Mouse (Mus musculus): ENCODE measurements around the gene Akap7. TPM values are rescaled to one million over a fixed set of nuclear protein-coding genes. Genes with fewer than 3 reads are reported as not detected.
A peak's percentile ranks its signal among the peaks of the same experiment; 100 is the strongest.

Gene Akap7
- polyA plus RNA-seq, 1 experiment = 5.2 TPM

- peaks cover 7% of the 10 kb centered on the region; the same call in 1 of the 2 replicates for H3K4me1 ChIP-seq (ENCODE audit: control insufficient read depth, insufficient read depth, insufficient read length)
- DNase-seq (ENCODE audit: low read depth in 1 of 2, low spot score in 2 of 2) = no peak
These were observed 28.3 kb downstream of the Akap7 start for GRCm38 (mm10) chr10:25279406-25279805.

GRCm38 (mm10) chr10:25275492-25275891 is 32.2 kb downstream of the Akap7 start:
- Histone ChIP-seq H3K4me1 (ENCODE audit: control insufficient read depth, insufficient read depth, insufficient read length) (peaks cover 7% of the 10 kb centered on the region; the same call in 1 of the 2 replicates), H3K36me3 (ENCODE audit: control insufficient read depth, insufficient read depth, low read length) (no peaks in the 10 kb centered on the region), H3K27ac (ENCODE audit: insufficient read depth, low read length) (no peak overlapping the region), H3K27me3 (ENCODE audit: control insufficient read depth, insufficient read depth, low read length) (no peaks in the 10 kb centered on the region), H3K4me3 (ENCODE audit: extremely low read depth, insufficient read depth, insufficient read length) (no peak overlapping the region)
- DNase-seq (ENCODE audit: low read depth in 1 of 2, low spot score in 2 of 2) = no peak
- 89% methylated on average over 7 of the region's 7 CpGs for WGBS
- TF ChIP-seq CTCF (IDR thresholded peaks at IDR 0.05; ENCODE audit: extremely low read depth, insufficient read depth, insufficient read length, insufficient replicate concordance) = no peak
- TF ChIP-seq POLR2A (IDR thresholded peaks at IDR 0.05; ENCODE audit: low read depth, low read length) = no peak

More at GRCm38 (mm10) chr10:25279406-25279805, 28.3 kb downstream of the Akap7 start:
- Histone ChIP-seq H3K27ac (ENCODE audit: insufficient read depth, low read length) (peak overlapping the region; percentile 16; the same call in 1 of the 2 replicates), H3K4me3 (ENCODE audit: extremely low read depth, insufficient read depth, insufficient read length) (no peak overlapping the region), H3K36me3 (ENCODE audit: control insufficient read depth, insufficient read depth, low read length) (no peaks in the 10 kb centered on the region), H3K27me3 (ENCODE audit: control insufficient read depth, insufficient read depth, low read length) (no peaks in the 10 kb centered on the region)
- TF ChIP-seq POLR2A (IDR thresholded peaks at IDR 0.05; ENCODE audit: low read depth, low read length) (no peak), CTCF (IDR thresholded peaks at IDR 0.05; ENCODE audit: extremely low read depth, insufficient read depth, insufficient read length, insufficient replicate concordance) (no peak)
- 38% methylated on average over 3 of the region's 3 CpGs for WGBS

DNA sequence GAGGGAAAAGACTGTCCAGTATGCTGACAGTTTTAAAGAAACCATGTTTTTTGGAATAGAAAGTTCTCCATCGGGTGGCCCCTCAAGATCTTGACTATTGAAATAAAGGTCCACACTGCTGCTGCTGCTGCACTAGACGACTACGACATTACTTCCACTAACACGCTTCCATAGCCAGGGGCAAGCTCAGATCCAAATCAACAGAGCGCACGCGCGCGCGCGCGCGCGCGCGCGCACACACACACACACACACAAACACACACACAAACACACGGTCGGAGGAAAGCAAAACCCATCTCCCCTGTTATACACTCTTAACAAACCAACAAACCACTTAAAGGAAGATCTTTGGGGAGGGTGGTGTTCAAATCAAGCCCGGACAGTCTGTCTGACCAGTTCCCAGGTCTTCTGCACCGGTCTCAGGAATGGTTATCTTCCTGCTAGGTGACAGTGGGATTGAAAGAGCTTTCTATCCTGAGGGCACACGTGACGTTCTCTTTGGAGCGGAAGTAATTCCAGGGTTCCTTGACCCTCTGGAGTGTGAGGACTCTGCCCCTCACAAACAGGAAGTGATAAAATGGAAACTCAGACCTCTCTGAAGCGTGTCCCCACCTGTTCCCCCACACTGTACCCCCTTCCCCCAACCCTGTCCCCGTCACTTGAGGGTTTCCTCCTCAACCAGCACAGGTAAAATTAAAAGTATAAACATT is 32.9 kb downstream of the Akap7 start:
- no peak for DNase-seq (ENCODE audit: low read depth in 1 of 2, low spot score in 2 of 2)
- Histone ChIP-seq H3K27ac (ENCODE audit: insufficient read depth, low read length) (no peak overlapping the region), H3K4me3 (ENCODE audit: extremely low read depth, insufficient read depth, insufficient read length) (no peak overlapping the region), H3K36me3 (ENCODE audit: control insufficient read depth, insufficient read depth, low read length) (no peaks in the 10 kb centered on the region), H3K4me1 (ENCODE audit: control insufficient read depth, insufficient read depth, insufficient read length) (peaks cover 7% of the 10 kb centered on the region; the same call in 1 of the 2 replicates), H3K27me3 (ENCODE audit: control insufficient read depth, insufficient read depth, low read length) (no peaks in the 10 kb centered on the region)
- TF ChIP-seq CTCF (IDR thresholded peaks at IDR 0.05; ENCODE audit: extremely low read depth, insufficient read depth, insufficient read length, insufficient replicate concordance) = no peak
- no peak for TF ChIP-seq POLR2A (IDR thresholded peaks at IDR 0.05; ENCODE audit: low read depth, low read length)
- WGBS = 94% methylated on average over 26 of the region's 26 CpGs

GRCm38 (mm10) chr10:25273731-25274130 is 33.9 kb downstream of the Akap7 start:
- no peaks in the 10 kb centered on the region for H3K36me3 ChIP-seq (ENCODE audit: control insufficient read depth, insufficient read depth, low read length)
- WGBS = 67% methylated on average over 1 of the region's 1 CpGs

DNA sequence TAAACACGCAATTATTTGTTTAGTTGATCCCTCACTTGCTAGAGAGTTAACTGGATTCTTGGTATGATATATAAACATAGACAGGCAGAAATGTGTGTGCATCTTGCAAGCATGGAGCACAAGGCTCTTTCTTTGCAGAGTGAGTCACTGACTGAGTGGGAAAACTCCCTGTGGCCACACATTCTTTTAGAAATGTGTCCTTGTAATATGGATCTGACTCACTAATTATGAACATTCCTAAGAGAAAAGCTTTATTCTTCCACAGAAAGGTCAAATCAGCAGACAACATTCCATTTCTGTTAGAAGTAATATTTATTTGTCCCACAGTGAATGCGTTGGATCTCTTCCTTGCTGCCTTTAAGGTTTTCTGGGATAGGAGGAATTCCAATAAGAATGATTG is 35.9 kb downstream of the Akap7 start:
- no peak for DNase-seq (ENCODE audit: low read depth in 1 of 2, low spot score in 2 of 2)
- no peak overlapping the region for H3K4me3 ChIP-seq (ENCODE audit: extremely low read depth, insufficient read depth, insufficient read length)
- H3K36me3 ChIP-seq (ENCODE audit: control insufficient read depth, insufficient read depth, low read length) = no peaks in the 10 kb centered on the region
- H3K4me1 ChIP-seq (ENCODE audit: control insufficient read depth, insufficient read depth, insufficient read length) = peaks cover 4% of the 10 kb centered on the region; the same call in 1 of the 2 replicates
- no peaks in the 10 kb centered on the region for H3K27me3 ChIP-seq (ENCODE audit: control insufficient read depth, insufficient read depth, low read length)
- TF ChIP-seq CTCF (IDR thresholded peaks at IDR 0.05; ENCODE audit: extremely low read depth, insufficient read depth, insufficient read length, insufficient replicate concordance) (no peak), POLR2A (IDR thresholded peaks at IDR 0.05; ENCODE audit: low read depth, low read length) (no peak)
- H3K27ac ChIP-seq (ENCODE audit: insufficient read depth, low read length) = no peak overlapping the region
- 91% methylated on average over 2 of the region's 2 CpGs for WGBS

More at GRCm38 (mm10) chr10:25273731-25274130, 33.9 kb downstream of the Akap7 start:
- Histone ChIP-seq H3K4me3 (ENCODE audit: extremely low read depth, insufficient read depth, insufficient read length) (no peak overlapping the region), H3K4me1 (ENCODE audit: control insufficient read depth, insufficient read depth, insufficient read length) (peaks cover 4% of the 10 kb centered on the region; the same call in 1 of the 2 replicates), H3K27ac (ENCODE audit: insufficient read depth, low read length) (no peak overlapping the region), H3K27me3 (ENCODE audit: control insufficient read depth, insufficient read depth, low read length) (no peaks in the 10 kb centered on the region)
- no peak for DNase-seq (ENCODE audit: low read depth in 1 of 2, low spot score in 2 of 2)
- no peak for TF ChIP-seq CTCF (IDR thresholded peaks at IDR 0.05; ENCODE audit: extremely low read depth, insufficient read depth, insufficient read length, insufficient replicate concordance)
- no peak for TF ChIP-seq POLR2A (IDR thresholded peaks at IDR 0.05; ENCODE audit: low read depth, low read length)

- Histone ChIP-seq H3K4me1 (ENCODE audit: control insufficient read depth, insufficient read depth, insufficient read length) (peaks cover 4% of the 10 kb centered on the region; the same call in 1 of the 2 replicates), H3K27me3 (ENCODE audit: control insufficient read depth, insufficient read depth, low read length) (no peaks in the 10 kb centered on the region), H3K27ac (ENCODE audit: insufficient read depth, low read length) (no peak overlapping the region), H3K36me3 (ENCODE audit: control insufficient read depth, insufficient read depth, low read length) (no peaks in the 10 kb centered on the region), H3K4me3 (ENCODE audit: extremely low read depth, insufficient read depth, insufficient read length) (no peak overlapping the region)
- TF ChIP-seq CTCF (IDR thresholded peaks at IDR 0.05; ENCODE audit: extremely low read depth, insufficient read depth, insufficient read length, insufficient replicate concordance) (no peak), POLR2A (IDR thresholded peaks at IDR 0.05; ENCODE audit: low read depth, low read length) (no peak)
- 93% methylated on average over 8 of the region's 8 CpGs for WGBS
- no peak for DNase-seq (ENCODE audit: low read depth in 1 of 2, low spot score in 2 of 2)
These were observed 36.5 kb downstream of the Akap7 start for GRCm38 (mm10) chr10:25271207-25271606.
